Mouse (Mus musculus): ENCODE data around the gene Enah. TPM values are rescaled to one million over a fixed set of nuclear protein-coding genes. Genes with fewer than 3 reads are reported as not detected.

Gene Enah
- polyA plus RNA-seq, 1 experiment from 2014 or later: 23.5 TPM

DNA sequence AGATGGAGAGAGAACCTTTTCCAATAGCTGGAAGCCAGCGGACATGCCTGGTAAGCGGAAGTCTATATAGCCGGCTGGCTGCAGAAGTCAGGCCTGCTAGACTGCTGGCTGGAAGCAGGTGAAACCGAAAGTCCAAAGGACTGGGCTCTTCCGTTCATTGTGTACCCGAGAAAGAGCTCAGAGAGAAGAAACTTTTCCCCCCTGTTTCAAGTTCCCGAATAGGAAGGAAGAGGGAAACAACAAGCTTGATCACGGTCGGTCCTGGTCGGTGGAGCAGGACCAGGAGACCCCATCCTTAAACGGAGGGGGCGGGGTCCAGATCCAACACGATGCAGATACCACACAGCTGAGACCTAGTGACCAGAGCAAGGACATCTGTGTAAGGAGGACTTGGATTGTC, 167.3 kb downstream of the Enah start:
- Histone ChIP-seq H3K4me3 (ENCODE audit: low read length) (no peak overlapping the region), H3K27me3 (replicated peaks; ENCODE audit: control insufficient read depth, insufficient read depth, low read length) (no peaks in the 10 kb centered on the region), H3K9me3 (ENCODE audit: control insufficient read depth, low read length) (no peaks in the 10 kb centered on the region), H3K36me3 (ENCODE audit: control insufficient read depth, insufficient read depth, low read length) (no peaks in the 10 kb centered on the region), H3K4me1 (ENCODE audit: control insufficient read depth, insufficient read depth, low read depth, low read length) (peaks cover 2% of the 10 kb centered on the region; the same call in 1 of the 2 replicates), H3K27ac (ENCODE audit: low read depth, low read length) (no peak overlapping the region), H3K4me2 (ENCODE audit: low read length) (no peak overlapping the region), H3K9ac (ENCODE audit: low read depth, low read length) (no peak overlapping the region)
- ATAC-seq: no peak
- WGBS: 50% methylated on average over 13 of the region's 13 CpGs

DNA sequence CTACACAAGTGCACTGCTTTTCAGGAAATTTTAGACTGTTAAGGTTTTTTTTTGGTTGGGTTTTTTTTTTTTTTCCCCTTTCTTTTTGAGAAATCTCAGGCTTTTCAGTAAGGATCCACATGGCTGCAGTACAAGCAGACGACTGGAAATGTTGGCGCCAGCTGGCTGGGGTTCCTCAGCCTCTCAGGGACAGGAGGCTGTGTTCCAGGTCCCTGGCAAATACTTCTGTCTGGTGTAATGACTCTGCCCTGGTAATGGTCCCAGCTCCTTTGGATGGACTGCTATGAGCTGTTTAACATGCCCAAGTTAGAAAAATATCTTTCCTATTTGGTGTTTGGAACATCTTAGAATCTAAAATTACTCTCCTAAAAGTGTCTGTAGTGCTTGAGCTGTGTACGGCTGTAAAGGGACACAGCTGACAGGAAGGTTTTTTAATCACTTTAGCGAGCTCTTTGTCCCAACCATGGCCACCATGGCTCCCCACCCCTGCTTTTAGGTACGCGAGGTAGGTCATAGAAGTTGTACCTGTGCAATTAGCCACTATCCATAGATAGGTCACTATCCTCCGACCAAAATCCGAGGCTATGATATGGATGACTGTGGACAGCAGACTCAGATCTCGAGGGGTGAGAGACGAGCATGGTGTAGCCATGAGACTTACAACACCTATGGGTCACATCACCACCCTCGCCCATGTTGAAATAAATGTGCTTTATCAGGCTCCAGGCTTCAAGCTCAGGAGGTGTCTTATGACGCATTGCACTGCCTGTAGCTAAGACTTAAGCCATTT, 168.1 kb downstream of the Enah start:
- peak; percentile 65; the same call in 1 of the 2 replicates for ATAC-seq
- Histone ChIP-seq H3K27me3 (replicated peaks; ENCODE audit: control insufficient read depth, insufficient read depth, low read length) (no peaks in the 10 kb centered on the region), H3K4me2 (ENCODE audit: low read length) (no peak overlapping the region), H3K4me1 (ENCODE audit: control insufficient read depth, insufficient read depth, low read depth, low read length) (peaks cover 2% of the 10 kb centered on the region; the same call in 1 of the 2 replicates), H3K4me3 (ENCODE audit: low read length) (no peak overlapping the region), H3K36me3 (ENCODE audit: control insufficient read depth, insufficient read depth, low read length) (no peaks in the 10 kb centered on the region), H3K9ac (ENCODE audit: low read depth, low read length) (no peak overlapping the region), H3K9me3 (ENCODE audit: control insufficient read depth, low read length) (no peaks in the 10 kb centered on the region), H3K27ac (ENCODE audit: low read depth, low read length) (no peak overlapping the region)
- WGBS: 86% methylated on average over 12 of the region's 12 CpGs

- no peak overlapping the region for H3K27ac ChIP-seq (ENCODE audit: low read depth, low read length)
- H3K9ac ChIP-seq (ENCODE audit: low read depth, low read length): no peak overlapping the region
- no peak overlapping the region for H3K4me3 ChIP-seq (ENCODE audit: low read length)
- peaks cover 2% of the 10 kb centered on the region; the same call in 1 of the 2 replicates for H3K4me1 ChIP-seq (ENCODE audit: control insufficient read depth, insufficient read depth, low read depth, low read length)
- H3K4me2 ChIP-seq (ENCODE audit: low read length): no peak overlapping the region
- H3K27me3 ChIP-seq (replicated peaks; ENCODE audit: control insufficient read depth, insufficient read depth, low read length): no peaks in the 10 kb centered on the region
- no peaks in the 10 kb centered on the region for H3K9me3 ChIP-seq (ENCODE audit: control insufficient read depth, low read length)
- 63% methylated on average over 4 of the region's 4 CpGs for WGBS
- no peak for ATAC-seq
- no peaks in the 10 kb centered on the region for H3K36me3 ChIP-seq (ENCODE audit: control insufficient read depth, insufficient read depth, low read length)
Observed at GRCm38 (mm10) chr1:181850441-181850840, 169.3 kb downstream of the Enah start.

GRCm38 (mm10) chr1:181848210-181848609, 171.6 kb downstream of the Enah start:
- Histone ChIP-seq H3K36me3 (ENCODE audit: control insufficient read depth, insufficient read depth, low read length) (no peaks in the 10 kb centered on the region), H3K9me3 (ENCODE audit: control insufficient read depth, low read length) (no peaks in the 10 kb centered on the region), H3K27me3 (replicated peaks; ENCODE audit: control insufficient read depth, insufficient read depth, low read length) (no peaks in the 10 kb centered on the region), H3K4me2 (ENCODE audit: low read length) (no peak overlapping the region), H3K4me3 (ENCODE audit: low read length) (no peak overlapping the region), H3K4me1 (ENCODE audit: control insufficient read depth, insufficient read depth, low read depth, low read length) (peaks cover 3% of the 10 kb centered on the region; the same call in 1 of the 2 replicates), H3K27ac (ENCODE audit: low read depth, low read length) (no peak overlapping the region), H3K9ac (ENCODE audit: low read depth, low read length) (no peak overlapping the region)
- no peak for ATAC-seq
- 91% methylated on average over 1 of the region's 1 CpGs for WGBS

DNA sequence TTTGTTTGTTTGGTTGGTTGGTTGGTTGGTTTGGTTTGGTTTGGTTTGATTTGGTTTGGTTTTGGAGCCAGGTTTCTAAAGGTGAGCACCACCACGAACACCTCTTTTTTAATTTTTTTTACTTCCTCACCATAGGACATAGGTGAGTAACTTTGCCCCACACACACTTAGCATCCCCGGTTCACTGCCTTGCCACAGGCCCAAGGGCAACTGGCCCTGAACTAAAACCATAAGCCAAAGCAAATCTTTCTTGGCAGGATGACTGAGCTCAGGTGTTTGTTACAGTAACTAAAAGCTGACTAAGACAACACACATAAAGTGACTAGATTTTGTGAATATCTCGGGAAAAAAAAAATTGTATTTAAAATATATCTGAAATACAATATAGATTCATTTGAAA, 172.4 kb downstream of the Enah start:
- Histone ChIP-seq H3K27ac (ENCODE audit: low read depth, low read length) (no peak overlapping the region), H3K4me1 (ENCODE audit: control insufficient read depth, insufficient read depth, low read depth, low read length) (peaks cover 5% of the 10 kb centered on the region; the same call in 1 of the 2 replicates), H3K4me2 (ENCODE audit: low read length) (no peak overlapping the region), H3K4me3 (ENCODE audit: low read length) (no peak overlapping the region), H3K9ac (ENCODE audit: low read depth, low read length) (no peak overlapping the region), H3K36me3 (ENCODE audit: control insufficient read depth, insufficient read depth, low read length) (no peaks in the 10 kb centered on the region), H3K27me3 (replicated peaks; ENCODE audit: control insufficient read depth, insufficient read depth, low read length) (no peaks in the 10 kb centered on the region), H3K9me3 (ENCODE audit: control insufficient read depth, low read length) (no peaks in the 10 kb centered on the region)
- no peak for ATAC-seq
- WGBS: 94% methylated on average over 3 of the region's 3 CpGs

Other genes starting within 250 kb of the Enah start
- gene Lbr, start 176.9 kb downstream of the Enah start, polyA plus RNA-seq (2015; fragmentation: Nextera tagmentation; extraction: Ambion mirVana): 27.7 and 30.9 TPM in 2 replicates
- gene Srp9, start 104.7 kb upstream of the Enah start, polyA plus RNA-seq (2015; fragmentation: Nextera tagmentation; extraction: Ambion mirVana): 125 and 134 TPM in 2 replicates
- not detected in 2 replicates for gene Vmn1r1, start 144.5 kb upstream of the Enah start, polyA plus RNA-seq (2015; fragmentation: Nextera tagmentation; extraction: Ambion mirVana)

All from hindbrain, embryonic 16.5 days (tissue).